8 mouse cellular contexts compared by ENCODE assay signal in genomic region chr7:92984701-92985682, GRCm38 (mm10).
DNase-seq lines count a peak whose midpoint lies in the region; ATAC-seq and TF ChIP-seq lines count a peak whose summit lies in the region.

No protein-coding gene starts in this region.

- H3K27me3 ChIP-seq in lung, embryonic 16.5 days (ENCODE audit: control insufficient read depth, insufficient read depth, low read depth, low read length) = no peaks in the 10 kb centered on the region
- no peaks in the 10 kb centered on the region for H3K27me3 ChIP-seq in lung, postnatal 0 days (replicated peaks; ENCODE audit: insufficient read depth, low read length)
- no peaks in the 10 kb centered on the region for H3K27me3 ChIP-seq in embryonic facial prominence, embryonic 11.5 days (ENCODE audit: control insufficient read depth, insufficient read depth, low read length)
- no peaks in the 10 kb centered on the region for H3K27me3 ChIP-seq in neural tube, embryonic 13.5 days

- TF ChIP-seq CTCF in lung, postnatal 0 days (IDR thresholded peaks at IDR 0.05) = no peak

- no peak overlapping the region for H3K4me3 ChIP-seq in lung, embryonic 16.5 days (ENCODE audit: low read length)
- no peak overlapping the region for H3K4me3 ChIP-seq in lung, postnatal 0 days (ENCODE audit: low read depth, low read length)
- H3K4me3 ChIP-seq in embryonic facial prominence, embryonic 11.5 days (ENCODE audit: low read depth, low read length) = no peak overlapping the region
- H3K4me3 ChIP-seq in neural tube, embryonic 13.5 days = peak overlapping the region; percentile 19; the same call in 1 of the 2 replicates

- no peak for ATAC-seq in lung, embryonic 16.5 days (ENCODE audit: low read depth)
- no peak for ATAC-seq in lung, postnatal 0 days
- peak; percentile 86 for ATAC-seq in embryonic facial prominence, embryonic 11.5 days (replicated peaks; ENCODE audit: insufficient number of reproducible peaks, low FRiP score, low TSS enrichment, low read depth)
- peak; percentile 95 for ATAC-seq in neural tube, embryonic 13.5 days (ENCODE audit: low read depth)
- ATAC-seq in erythroblast, adult 5-6 weeks (replicated peaks; ENCODE audit: low FRiP score, poor library complexity, severe bottlenecking) = no peak
- no peak for ATAC-seq in megakaryocyte, adult 5-6 weeks (ENCODE audit: poor library complexity, severe bottlenecking)

- H3K4me1 ChIP-seq in lung, embryonic 16.5 days (replicated peaks; ENCODE audit: control insufficient read depth, insufficient read depth, low read length) = no peaks in the 10 kb centered on the region
- no peaks in the 10 kb centered on the region for H3K4me1 ChIP-seq in lung, postnatal 0 days (ENCODE audit: insufficient read depth, low read depth, low read length)
- no peaks in the 10 kb centered on the region for H3K4me1 ChIP-seq in embryonic facial prominence, embryonic 11.5 days (ENCODE audit: control insufficient read depth, insufficient read depth, low read length)
- H3K4me1 ChIP-seq in neural tube, embryonic 13.5 days (replicated peaks) = peaks cover 12% of the 10 kb centered on the region; the same call in 1 of the 2 replicates

- TF ChIP-seq EP300 in lung, postnatal 0 days (IDR thresholded peaks at IDR 0.05) = no peak

- H3K9me3 ChIP-seq in lung, embryonic 16.5 days (ENCODE audit: control insufficient read depth, low read length) = no peaks in the 10 kb centered on the region
- H3K9me3 ChIP-seq in lung, postnatal 0 days (ENCODE audit: low read length) = no peaks in the 10 kb centered on the region
- H3K9me3 ChIP-seq in embryonic facial prominence, embryonic 11.5 days (replicated peaks; ENCODE audit: control insufficient read depth, low read length) = no peaks in the 10 kb centered on the region
- no peaks in the 10 kb centered on the region for H3K9me3 ChIP-seq in neural tube, embryonic 13.5 days

- DNase-seq in lung, postnatal 0 days (ENCODE audit: low spot score) = no peak
- DNase-seq in embryonic facial prominence, embryonic 11.5 days (ENCODE audit: low spot score) = peak; percentile 58
- peak; percentile 42 for DNase-seq in heart, postnatal 4 days
- no peak for DNase-seq in urinary bladder, postnatal 4 days (ENCODE audit: low spot score in 2 of 2)

- H3K27ac ChIP-seq in lung, embryonic 16.5 days (ENCODE audit: low read length) = no peak overlapping the region
- H3K27ac ChIP-seq in lung, postnatal 0 days (ENCODE audit: low read length) = no peak overlapping the region
- H3K27ac ChIP-seq in embryonic facial prominence, embryonic 11.5 days (replicated peaks; ENCODE audit: low read depth, low read length) = no peak overlapping the region
- peak overlapping the region; percentile 73 for H3K27ac ChIP-seq in neural tube, embryonic 13.5 days (replicated peaks)

- WGBS in lung, embryonic 16.5 days = 46% methylated on average over 18 of the region's 18 CpGs
- 60% methylated on average over 18 of the region's 18 CpGs for WGBS in lung, postnatal 0 days
- WGBS in embryonic facial prominence, embryonic 11.5 days = 37% methylated on average over 18 of the region's 18 CpGs
- WGBS in neural tube, embryonic 13.5 days = 29% methylated on average over 18 of the region's 18 CpGs

- H3K4me2 ChIP-seq in lung, embryonic 16.5 days (ENCODE audit: low read depth, low read length) = peak overlapping the region; percentile 22; the same call in 1 of the 2 replicates
- H3K4me2 ChIP-seq in lung, postnatal 0 days (replicated peaks; ENCODE audit: low read depth, low read length) = no peak overlapping the region; the same call in 1 of the 2 replicates
- H3K4me2 ChIP-seq in embryonic facial prominence, embryonic 11.5 days (ENCODE audit: low read depth, low read length) = peak overlapping the region; percentile 16; the same call in 1 of the 2 replicates
- H3K4me2 ChIP-seq in neural tube, embryonic 13.5 days = peak overlapping the region; percentile 39

- no peak overlapping the region for H3K9ac ChIP-seq in lung, embryonic 16.5 days (ENCODE audit: low read length)
- H3K9ac ChIP-seq in lung, postnatal 0 days (replicated peaks; ENCODE audit: low read depth) = no peak overlapping the region
- H3K9ac ChIP-seq in embryonic facial prominence, embryonic 11.5 days (replicated peaks; ENCODE audit: low read length) = no peak overlapping the region; the same call in 1 of the 2 replicates
- H3K9ac ChIP-seq in neural tube, embryonic 13.5 days = peak overlapping the region; percentile 22; the same call in 1 of the 2 replicates

- H3K36me3 ChIP-seq in lung, embryonic 16.5 days (ENCODE audit: control insufficient read depth, insufficient read depth, low read length) = no peaks in the 10 kb centered on the region
- H3K36me3 ChIP-seq in lung, postnatal 0 days (ENCODE audit: insufficient read depth, low read length) = no peaks in the 10 kb centered on the region
- no peaks in the 10 kb centered on the region for H3K36me3 ChIP-seq in embryonic facial prominence, embryonic 11.5 days (replicated peaks; ENCODE audit: control insufficient read depth, insufficient read depth, low read depth, low read length)
- no peaks in the 10 kb centered on the region for H3K36me3 ChIP-seq in neural tube, embryonic 13.5 days

Comparison
In these comparisons a context has a peak if more than half of its experiments do, and no peak if none do; other contexts are left out.
1. ATAC-seq: peak in embryonic facial prominence, embryonic 11.5 days (single experiment) and neural tube, embryonic 13.5 days (single experiment); none in lung, embryonic 16.5 days (single experiment), lung, postnatal 0 days (single experiment), erythroblast, adult 5-6 weeks (single experiment) and megakaryocyte, adult 5-6 weeks (single experiment).
2. DNase-seq: peak in embryonic facial prominence, embryonic 11.5 days (single experiment) and heart, postnatal 4 days (single experiment); none in lung, postnatal 0 days (single experiment) and urinary bladder, postnatal 4 days (0 of 2).